Mouse (Mus musculus) erythroblast, embryonic 14.5 days (primary cell): ENCODE results near the gene Gm17606.

Source experiments
- GATA1 ChIP-seq: IDR thresholded peaks from 2 replicates; pipeline ENCODE4 v1.6.1; 2012; ENCODE audit warnings: low read length, inconsistent platforms, mixed read lengths
- TAL1 ChIP-seq: IDR thresholded peaks from 3 replicates; pipeline ENCODE4 v1.6.1; 2012; ENCODE audit warnings: low read length, inconsistent platforms, mixed read lengths

- TF ChIP-seq GATA1 (no peak), TAL1 (no peak)
These were observed 33.6 kb downstream of the Gm17606 start for GRCm38 (mm10) chr14:54674317-54674716.
